Mouse (Mus musculus) hindbrain, embryonic 12.5 days (tissue): ENCODE measurements around the gene Ak5. TPM values are rescaled to one million over a fixed set of nuclear protein-coding genes. Genes with fewer than 3 reads are reported as not detected.

Source experiments
- ATAC-seq: fragments of 200-750 bp; cut with Nextera tagmentation; 2 replicates; pipeline ENCODE4 v1.8.0; 2017; ENCODE audit warnings: moderate TSS enrichment; ENCODE audit not compliant: low FRiP score
- H3K27ac ChIP-seq: fragments of 300-500 bp; sonication (generic); 2 replicates; pipeline ENCODE4 v1.5.1; 2016; ENCODE audit warnings: mild to moderate bottlenecking
- H3K27me3 ChIP-seq: fragments of 300-500 bp; sonication (generic); 2 replicates; pipeline ENCODE4 v1.6.1; 2016; ENCODE audit warnings: mild to moderate bottlenecking
- H3K36me3 ChIP-seq: fragments of 300-500 bp; sonication (generic); 2 replicates; pipeline ENCODE4 v1.6.1; 2016; ENCODE audit warnings: mild to moderate bottlenecking
- H3K4me1 ChIP-seq: fragments of 300-500 bp; sonication (generic); 2 replicates; pipeline ENCODE4 v1.6.1; 2016
- H3K4me2 ChIP-seq: fragments of 300-500 bp; sonication (generic); replicated peaks from 2 replicates; pipeline ENCODE4 v1.6.1; 2016; ENCODE audit warnings: mild to moderate bottlenecking
- H3K4me3 ChIP-seq: fragments of 300-500 bp; sonication (generic); 2 replicates; pipeline ENCODE4 v1.5.1; 2016; ENCODE audit warnings: mild to moderate bottlenecking
- H3K9ac ChIP-seq: fragments of 300-500 bp; sonication (generic); 2 replicates; pipeline ENCODE4 v1.6.1; 2016; ENCODE audit warnings: mild to moderate bottlenecking, moderate library complexity
- H3K9me3 ChIP-seq: fragments of 300-500 bp; sonication (generic); replicated peaks from 2 replicates; pipeline ENCODE4 v1.6.1; 2016; ENCODE audit warnings: mild to moderate bottlenecking
- WGBS: fragments of 180-500 bp; shearing (Covaris S2); methylation state at CpG from one replicate; pipeline ENCODE4 v1.1.7; 2016; 5-methylcytosine and 5-hydroxymethylcytosine counted together
- polyA plus RNA-seq: library from polyadenylated mRNA; unstranded; fragments of >200 nt; fragmentation: Nextera tagmentation; extraction: Ambion mirVana; gene quantifications from 2 replicates; pipeline ENCODE4 v1.2.1, GENCODE M21; 2016

Ak5 gene
- polyA plus RNA-seq, 1 experiment from 2014 or later = 2.1 TPM

- no peak overlapping the region for H3K27ac ChIP-seq
- H3K4me2 ChIP-seq = peak overlapping the region; percentile 60
- H3K9me3 ChIP-seq = no peaks in the 10 kb centered on the region
- H3K36me3 ChIP-seq = no peaks in the 10 kb centered on the region
- ATAC-seq = peak; percentile 65
- peak overlapping the region; percentile 34 for H3K4me3 ChIP-seq
- peaks cover 26% of the 10 kb centered on the region for H3K4me1 ChIP-seq
- peak overlapping the region; percentile 35 for H3K9ac ChIP-seq
- no peaks in the 10 kb centered on the region for H3K27me3 ChIP-seq
- 4% methylated on average over 23 of the region's 23 CpGs for WGBS
Measured at GRCm38 (mm10) chr3:152477796-152478527, 190.2 kb downstream of the Ak5 start.

DNA sequence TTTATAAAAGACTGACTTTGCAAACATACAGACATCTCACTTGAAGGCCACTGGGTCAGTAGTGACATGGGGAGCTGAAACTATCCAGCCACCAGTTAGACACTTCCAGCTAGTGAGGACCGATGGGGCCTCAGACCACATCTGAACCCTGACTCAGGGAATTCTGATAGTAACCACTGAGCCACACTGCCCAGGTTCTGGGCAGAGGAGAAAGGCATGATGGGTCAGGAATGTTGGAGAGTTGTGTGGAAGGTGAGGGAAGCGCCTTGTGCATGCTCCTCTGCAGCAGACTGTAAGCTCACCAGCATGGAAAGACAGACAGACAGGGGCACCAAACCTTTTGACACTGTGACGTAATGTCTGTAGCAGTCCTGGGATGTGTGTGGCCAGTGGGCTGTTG is 192.3 kb downstream of the Ak5 start:
- no peak overlapping the region for H3K27ac ChIP-seq
- H3K9ac ChIP-seq = no peak overlapping the region
- H3K27me3 ChIP-seq = no peaks in the 10 kb centered on the region
- H3K4me3 ChIP-seq = no peak overlapping the region
- WGBS = 92% methylated on average over 3 of the region's 3 CpGs
- no peaks in the 10 kb centered on the region for H3K36me3 ChIP-seq
- peaks cover 20% of the 10 kb centered on the region for H3K4me1 ChIP-seq
- H3K9me3 ChIP-seq = no peaks in the 10 kb centered on the region
- ATAC-seq = no peak
- H3K4me2 ChIP-seq = no peak overlapping the region

GRCm38 (mm10) chr3:152475278-152475669 is 192.9 kb downstream of the Ak5 start:
- Histone ChIP-seq H3K4me3 (no peak overlapping the region), H3K27ac (no peak overlapping the region), H3K36me3 (no peaks in the 10 kb centered on the region), H3K27me3 (no peaks in the 10 kb centered on the region), H3K9ac (no peak overlapping the region), H3K9me3 (no peaks in the 10 kb centered on the region), H3K4me2 (no peak overlapping the region), H3K4me1 (peaks cover 20% of the 10 kb centered on the region)
- WGBS = 80% methylated on average over 1 of the region's 1 CpGs
- no peak for ATAC-seq

DNA sequence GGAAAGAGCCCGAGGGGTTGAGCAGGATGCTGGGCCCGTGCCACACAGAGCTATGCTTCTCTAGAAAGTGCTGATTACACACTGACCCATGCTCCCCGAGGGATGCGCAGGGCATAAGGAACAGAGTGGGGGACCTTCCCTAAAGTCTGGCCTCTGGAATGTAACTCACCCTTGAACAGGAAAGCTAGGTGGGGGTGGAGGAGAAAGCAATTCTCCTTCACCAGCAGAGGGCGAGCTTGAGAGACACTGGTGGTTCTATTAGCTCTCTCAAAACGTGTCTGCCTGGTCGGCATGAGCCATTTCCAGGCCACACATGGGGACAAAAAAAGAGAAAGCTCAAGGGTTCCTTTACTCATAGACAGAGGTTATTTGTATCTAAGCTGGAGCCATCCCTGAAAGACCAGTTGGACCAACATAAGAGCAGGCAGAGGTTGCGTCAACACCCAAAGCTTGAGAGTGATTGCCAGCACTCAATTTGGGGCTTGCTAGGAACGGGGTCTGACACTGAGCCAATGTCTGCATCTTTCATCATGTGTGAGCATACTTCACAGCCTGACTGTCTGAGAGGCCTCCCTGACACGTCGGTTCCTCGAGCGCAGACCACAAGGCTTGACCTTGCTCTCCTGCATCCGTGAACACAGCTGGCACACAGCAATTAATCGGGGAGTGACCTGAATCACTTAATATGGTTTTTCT is 193.4 kb downstream of the Ak5 start:
- no peak overlapping the region for H3K9ac ChIP-seq
- no peak overlapping the region for H3K4me3 ChIP-seq
- H3K4me1 ChIP-seq = peaks cover 20% of the 10 kb centered on the region
- H3K27me3 ChIP-seq = no peaks in the 10 kb centered on the region
- H3K9me3 ChIP-seq = no peaks in the 10 kb centered on the region
- H3K36me3 ChIP-seq = no peaks in the 10 kb centered on the region
- no peak overlapping the region for H3K4me2 ChIP-seq
- ATAC-seq = no peak
- no peak overlapping the region for H3K27ac ChIP-seq
- 59% methylated on average over 15 of the region's 15 CpGs for WGBS

DNA sequence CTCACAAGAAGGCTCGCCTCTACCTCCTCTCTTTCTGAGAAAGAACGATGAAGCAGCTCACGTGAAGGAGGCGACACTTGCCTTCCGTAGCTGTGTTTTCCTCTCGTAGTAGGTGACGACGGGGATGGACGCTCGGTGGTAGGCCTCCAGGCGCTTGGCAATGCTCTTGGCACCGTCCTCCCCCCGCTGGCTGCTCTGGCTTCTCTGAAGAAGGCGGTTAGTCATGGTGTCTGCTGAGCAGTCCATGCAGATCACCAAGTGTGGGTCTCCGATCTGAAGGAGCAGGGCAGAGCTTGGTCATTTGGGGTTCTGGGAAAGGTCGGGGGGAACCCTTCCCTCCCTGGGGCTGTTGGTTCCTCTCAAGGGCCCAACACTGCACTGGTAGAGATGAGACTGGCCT is 195.5 kb downstream of the Ak5 start:
- no peaks in the 10 kb centered on the region for H3K36me3 ChIP-seq

GRCm38 (mm10) chr3:152470347-152470746 is 197.8 kb downstream of the Ak5 start:
- no peak overlapping the region for H3K9ac ChIP-seq
- H3K4me1 ChIP-seq = 0 out of 2 replicates have a peak, but pooled peaks cover 5% of the 10 kb centered on the region
- H3K4me3 ChIP-seq = no peak overlapping the region
- no peak overlapping the region for H3K27ac ChIP-seq
- ATAC-seq = no peak
- no peaks in the 10 kb centered on the region for H3K9me3 ChIP-seq
- WGBS = 86% methylated on average over 10 of the region's 10 CpGs
- H3K4me2 ChIP-seq = no peak overlapping the region
- H3K27me3 ChIP-seq = no peaks in the 10 kb centered on the region
- H3K36me3 ChIP-seq = no peaks in the 10 kb centered on the region

More for the DNA sequence above, 195.5 kb downstream of the Ak5 start:
- Histone ChIP-seq H3K9ac (no peak overlapping the region), H3K27ac (no peak overlapping the region), H3K4me2 (no peak overlapping the region), H3K9me3 (no peaks in the 10 kb centered on the region), H3K27me3 (no peaks in the 10 kb centered on the region), H3K4me3 (no peak overlapping the region), H3K4me1 (0 out of 2 replicates have a peak, but pooled peaks cover 9% of the 10 kb centered on the region)
- WGBS = 80% methylated on average over 16 of the region's 16 CpGs
- no peak for ATAC-seq

GRCm38 (mm10) chr3:152469423-152470200 is 198.5 kb downstream of the Ak5 start:
- 79% methylated on average over 18 of the region's 18 CpGs for WGBS
- no peak overlapping the region for H3K27ac ChIP-seq
- H3K9me3 ChIP-seq = no peaks in the 10 kb centered on the region
- no peak overlapping the region for H3K9ac ChIP-seq
- 0 out of 2 replicates have a peak, but pooled peaks cover 5% of the 10 kb centered on the region for H3K4me1 ChIP-seq
- no peak overlapping the region for H3K4me2 ChIP-seq
- ATAC-seq = no peak
- H3K4me3 ChIP-seq = no peak overlapping the region
- H3K27me3 ChIP-seq = no peaks in the 10 kb centered on the region
- H3K36me3 ChIP-seq = no peaks in the 10 kb centered on the region

GRCm38 (mm10) chr3:152468569-152469041 is 199.6 kb downstream of the Ak5 start:
- Histone ChIP-seq H3K27me3 (no peaks in the 10 kb centered on the region), H3K9me3 (no peaks in the 10 kb centered on the region), H3K4me2 (no peak overlapping the region), H3K36me3 (no peaks in the 10 kb centered on the region), H3K27ac (no peak overlapping the region), H3K4me1 (0 out of 2 replicates have a peak, but pooled peaks cover 5% of the 10 kb centered on the region), H3K9ac (no peak overlapping the region), H3K4me3 (no peak overlapping the region)
- 84% methylated on average over 12 of the region's 12 CpGs for WGBS
- ATAC-seq = no peak

DNA sequence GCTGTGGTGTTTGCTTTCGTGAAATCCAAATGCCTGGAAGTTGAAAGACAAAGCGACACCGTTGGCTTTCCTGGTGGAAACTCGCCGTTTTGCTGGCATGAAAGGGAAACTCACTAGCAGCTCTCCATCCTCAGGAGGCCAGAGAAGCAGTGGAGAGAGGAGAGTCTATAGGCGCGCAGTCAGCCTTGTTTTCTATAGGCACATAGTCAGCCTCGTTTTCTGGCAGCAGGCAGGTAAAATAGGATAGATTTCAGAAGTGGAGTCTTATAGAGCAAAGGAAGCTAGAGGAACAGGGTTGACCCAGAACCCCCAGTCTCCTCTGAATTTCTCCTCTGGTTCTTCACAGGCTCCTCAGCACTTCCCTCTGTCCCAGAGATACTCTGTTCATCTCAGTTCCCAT is 200.1 kb downstream of the Ak5 start:
- Histone ChIP-seq H3K27ac (no peak overlapping the region), H3K4me2 (no peak overlapping the region)
- no peak for ATAC-seq

GRCm38 (mm10) chr3:152467312-152467711 is 200.8 kb downstream of the Ak5 start:
- Histone ChIP-seq H3K27ac (no peak overlapping the region), H3K9ac (no peak overlapping the region), H3K27me3 (no peaks in the 10 kb centered on the region), H3K4me2 (no peak overlapping the region), H3K36me3 (no peaks in the 10 kb centered on the region), H3K4me3 (no peak overlapping the region), H3K4me1 (0 out of 2 replicates have a peak, but pooled peaks cover 2% of the 10 kb centered on the region), H3K9me3 (no peaks in the 10 kb centered on the region)
- 85% methylated on average over 4 of the region's 4 CpGs for whole genome bisulfite sequencing
- ATAC-seq = no peak

More for the DNA sequence above, 200.1 kb downstream of the Ak5 start:
- H3K9ac ChIP-seq = no peak overlapping the region
- no peaks in the 10 kb centered on the region for H3K36me3 ChIP-seq
- no peaks in the 10 kb centered on the region for H3K9me3 ChIP-seq
- WGBS = 91% methylated on average over 8 of the region's 8 CpGs
- no peaks in the 10 kb centered on the region for H3K27me3 ChIP-seq
- no peak overlapping the region for H3K4me3 ChIP-seq
- 0 out of 2 replicates have a peak, but pooled peaks cover 5% of the 10 kb centered on the region for H3K4me1 ChIP-seq

- Histone ChIP-seq H3K27ac (no peak overlapping the region), H3K4me1 (0 out of 2 replicates have a peak, but pooled peaks cover 2% of the 10 kb centered on the region), H3K9ac (no peak overlapping the region), H3K9me3 (no peaks in the 10 kb centered on the region), H3K4me2 (no peak overlapping the region), H3K4me3 (no peak overlapping the region), H3K36me3 (no peaks in the 10 kb centered on the region), H3K27me3 (no peaks in the 10 kb centered on the region)
- no peak for ATAC-seq
- 94% methylated on average over 9 of the region's 9 CpGs for WGBS
Measured at GRCm38 (mm10) chr3:152466849-152467248, 201.3 kb downstream of the Ak5 start.

DNA sequence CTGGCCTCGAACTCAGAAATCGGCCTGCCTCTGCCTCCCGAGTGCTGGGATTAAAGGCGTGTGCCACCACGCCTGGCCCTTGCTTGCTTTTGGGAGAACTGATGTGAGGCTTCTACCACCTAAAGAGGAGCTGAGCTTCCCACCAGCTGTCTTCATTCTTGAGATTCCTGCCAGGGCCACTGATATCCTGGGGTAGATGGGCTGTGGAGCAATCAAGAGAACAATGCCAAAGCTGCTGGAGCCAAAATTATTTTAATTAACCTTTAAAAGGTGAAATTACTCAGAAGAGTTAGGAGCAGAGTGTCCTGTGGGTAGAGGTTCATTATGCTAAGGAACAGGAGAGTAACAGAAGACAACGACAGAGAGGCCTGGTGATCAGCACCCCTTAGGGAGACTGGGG is 202.8 kb downstream of the Ak5 start:
- no peak overlapping the region for H3K4me2 ChIP-seq
- no peaks in the 10 kb centered on the region for H3K9me3 ChIP-seq
- H3K9ac ChIP-seq = no peak overlapping the region
- no peak overlapping the region for H3K27ac ChIP-seq
- WGBS = 92% methylated on average over 6 of the region's 6 CpGs
- H3K27me3 ChIP-seq = no peaks in the 10 kb centered on the region
- H3K4me3 ChIP-seq = no peak overlapping the region
- peaks cover 11% of the 10 kb centered on the region; the same call in 1 of the 2 replicates for H3K36me3 ChIP-seq
- no peak for ATAC-seq
- H3K4me1 ChIP-seq = peaks cover 2% of the 10 kb centered on the region; the same call in 1 of the 2 replicates
